Mouse (Mus musculus) gastrocnemius, postnatal 14 days (tissue): ENCODE results near the gene Zfp358. TPM values are rescaled to one million over a fixed set of nuclear protein-coding genes. Genes with fewer than 3 reads are reported as not detected.

Source experiments
- DNase-seq: peaks from one replicate; pipeline ENCODE4 v3.0.0; 2021; ENCODE audit warnings: mixed read lengths
- intact Hi-C: fragments of 180-260 bp; cut with DNase I; formaldehyde crosslinking; loops from one replicate; pipeline ENCODE4 v1.15.1; 2025; ENCODE audit warnings: low total_unique reads
- long read RNA-seq, 2 experiments: library from polyadenylated mRNA; stranded (forward); transcript quantifications; one replicate each; pipeline ENCODE4 v2.0.0; 2021
- total RNA-seq, 2 experiments: library from RNA; stranded (reverse); gene quantifications; 2 replicates each; pipeline ENCODE4 v1.2.3; 2021

Gene Zfp358
- 10 to 100 TPM; 16.5 to 17.6 TPM for total RNA-seq
- long read RNA-seq, experiment 1, transcript Zfp358-201 (2 exons, 1,999 nt): major isoform, 10 of 11 reads
- long read RNA-seq, experiment 1, partial matches to known transcripts: 0 of 11 reads
- long read RNA-seq, experiment 1, other reads (novel, unspliced or antisense): 0 of 11 reads
- long read RNA-seq, experiment 2, transcript Zfp358-203 (1 exons, 2,200 nt): minor isoform, 6 of 17 reads
- long read RNA-seq, experiment 2, transcript Zfp358-201 (2 exons, 1,999 nt): major isoform, 11 of 17 reads
- long read RNA-seq, experiment 2, partial matches to known transcripts: 0 of 17 reads
- long read RNA-seq, experiment 2, other reads (novel, unspliced or antisense): 0 of 17 reads

DNA sequence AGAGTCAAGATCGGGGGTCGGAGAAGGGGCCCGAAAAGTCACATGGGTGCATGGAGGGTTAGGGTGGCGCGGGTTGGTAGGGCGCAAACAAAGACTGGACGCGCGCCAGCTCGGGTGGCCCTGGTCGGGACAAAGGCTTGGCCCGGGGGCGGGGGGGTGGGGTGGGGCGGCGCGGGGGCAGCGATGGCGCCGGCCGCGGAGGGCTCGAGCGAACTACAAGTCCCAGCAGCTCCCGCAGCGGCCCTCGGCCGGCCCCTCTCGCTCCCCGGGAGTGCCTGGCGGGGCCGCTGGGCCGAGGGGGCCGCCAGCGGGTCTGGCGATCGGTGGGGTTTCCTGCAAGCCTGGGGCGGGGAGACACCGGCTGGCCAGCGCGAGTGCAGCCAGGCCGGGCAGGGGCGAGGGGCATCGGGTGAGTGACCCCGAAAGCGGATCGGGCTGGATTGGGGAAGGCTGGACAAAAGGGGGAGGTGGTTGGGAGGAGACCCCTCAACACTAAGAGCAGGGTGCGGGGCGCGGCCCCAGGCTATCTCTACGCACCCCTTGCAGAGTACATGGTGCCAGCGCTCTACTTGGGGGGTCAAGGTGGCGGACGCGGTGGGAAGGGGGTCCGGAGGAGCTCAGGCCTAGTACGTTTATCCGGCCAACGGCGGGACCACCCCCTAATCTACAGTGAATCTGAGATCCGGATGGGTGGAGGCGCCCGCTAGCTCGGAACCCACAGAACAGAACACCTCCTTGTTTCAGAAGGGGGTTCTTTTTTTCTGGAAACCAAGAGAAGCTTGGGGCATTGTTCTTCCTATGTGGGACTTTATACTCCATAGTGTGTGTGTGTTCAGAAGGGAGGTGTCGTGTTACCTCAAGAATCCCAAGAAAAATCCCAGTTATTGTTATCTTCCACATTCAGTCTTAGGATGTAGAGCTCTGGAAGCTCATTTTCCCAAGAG is at the start of gene Zfp358:
Gene Zfp358, plus strand, starts transcription at position 238 of the 944 bp plus-strand sequence.
- intact Hi-C loops: no loop called here

GRCm38 (mm10) chr8:3449226-3449625 is 43.7 kb upstream of the Zfp358 start:
- intact Hi-C loops: loop anchor here (10.0 kb wide), 1 partner anchor 94 kb away; the partner anchor contains the start of gene A430078G23Rik
- no peak for DNase-seq

More for the DNA sequence above, at the start of gene Zfp358:
- peak; percentile 85 for DNase-seq

DNA sequence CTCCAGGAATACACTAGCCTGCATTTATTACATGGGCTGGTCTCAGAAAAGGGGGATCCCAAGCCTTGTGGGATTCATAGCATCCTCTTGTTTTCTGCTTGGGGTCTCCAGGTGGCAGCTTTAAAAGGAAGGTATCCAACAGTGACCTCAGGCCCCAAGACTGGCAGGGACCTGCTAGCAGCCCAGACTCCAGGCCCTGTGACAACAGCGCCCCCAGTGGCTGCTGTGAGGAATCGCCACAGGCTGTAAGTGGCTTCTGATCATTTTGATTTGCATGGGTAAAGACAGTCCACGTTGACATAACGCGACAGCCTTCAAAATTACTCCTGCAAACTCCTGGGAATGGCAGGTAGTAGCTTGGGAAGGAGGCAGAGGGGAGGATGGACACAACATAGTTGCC is 42.3 kb upstream of the Zfp358 start:
- intact Hi-C loops: no loop called here
- peak; percentile 59 for DNase-seq

- intact Hi-C loops: no loop called here
- no peak for DNase-seq
Observed at GRCm38 (mm10) chr8:3451992-3452391, 40.9 kb upstream of the Zfp358 start.

GRCm38 (mm10) chr8:3463248-3463647 is 29.7 kb upstream of the Zfp358 start:
- intact Hi-C loops: no loop called here

GRCm38 (mm10) chr8:3464309-3464708 is 28.6 kb upstream of the Zfp358 start:
- intact Hi-C loops: no loop called here
- no peak for DNase-seq

More at GRCm38 (mm10) chr8:3463248-3463647, 29.7 kb upstream of the Zfp358 start:
- no peak for DNase-seq

DNA sequence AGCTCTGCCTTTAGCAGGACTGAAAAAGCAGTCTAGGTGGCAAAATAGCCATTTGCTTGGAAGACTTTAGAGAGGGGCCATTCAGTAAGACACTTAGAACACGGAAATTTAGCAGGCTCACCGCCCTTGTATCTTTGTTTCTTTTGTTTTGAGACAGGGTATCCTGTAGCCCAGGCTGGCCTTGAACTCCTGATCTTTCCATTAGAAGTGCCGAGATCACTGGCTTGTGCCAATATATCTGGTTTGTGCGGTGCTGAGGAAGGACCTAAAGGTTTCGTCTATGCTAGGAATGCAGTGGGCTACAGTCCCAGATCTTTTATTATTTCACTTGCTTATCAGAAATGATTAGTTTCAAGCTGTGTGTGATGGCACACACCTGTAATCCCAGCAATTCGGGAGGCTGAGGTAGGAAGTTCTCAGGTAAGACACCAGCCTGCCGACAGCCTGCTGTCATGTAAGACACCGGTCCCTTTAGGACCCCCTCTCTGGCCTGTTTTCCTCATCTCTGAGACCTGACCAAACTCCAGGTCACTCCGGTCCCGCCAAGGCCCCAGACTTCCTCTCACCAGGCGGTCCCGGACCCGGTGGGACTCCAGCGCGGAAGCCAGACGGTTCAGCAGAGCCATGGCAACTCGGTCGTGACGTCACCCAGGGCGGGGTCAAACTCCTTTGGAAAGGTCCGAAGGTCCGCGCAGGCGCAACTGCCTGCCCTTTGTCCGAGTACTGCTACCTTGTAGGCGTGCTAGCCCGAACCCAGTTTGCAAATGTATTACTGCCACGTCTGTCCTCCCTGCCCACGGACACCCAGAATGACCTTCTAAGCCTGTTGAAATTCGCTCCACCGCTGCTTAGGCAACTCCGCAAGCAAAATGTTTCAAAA is 25.7 kb upstream of the Zfp358 start, which contains the start of gene Pex11g:
Gene Pex11g, minus strand, starts transcription at position 675 of the 880 bp plus-strand sequence.
- intact Hi-C loops: no loop called here
- peak; percentile 99 for DNase-seq

DNA sequence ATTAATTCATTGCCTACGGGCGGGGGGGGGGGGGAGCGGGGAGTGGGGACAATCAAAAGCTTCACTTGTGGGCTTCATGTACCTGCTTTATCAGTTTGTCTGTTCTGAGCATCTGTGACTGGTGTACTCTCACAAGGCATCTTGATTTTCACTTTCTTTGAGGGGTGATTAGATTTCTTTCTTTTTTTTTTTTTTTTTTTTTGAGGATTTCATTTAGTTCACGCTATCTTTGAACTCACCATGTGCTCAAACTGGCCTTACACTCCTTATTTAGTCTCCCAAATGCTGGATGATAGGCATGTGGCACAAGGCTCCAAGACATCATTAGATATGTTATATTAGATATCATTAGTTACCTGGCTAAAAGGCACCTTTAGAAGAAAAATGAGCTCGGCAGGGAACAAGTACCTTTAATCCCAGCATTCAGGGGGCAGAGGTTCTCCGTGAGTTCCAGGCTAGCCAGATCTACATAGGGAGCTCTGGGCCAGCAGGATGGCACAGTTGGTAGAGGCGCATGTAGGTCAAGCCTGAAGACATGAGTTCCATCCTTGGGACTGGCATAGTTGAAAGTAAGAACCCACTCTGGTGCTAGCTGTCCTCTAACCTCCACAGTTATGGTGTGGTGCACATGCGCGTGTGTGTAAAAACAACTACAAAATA is 24.9 kb upstream of the Zfp358 start:
- intact Hi-C loops: no loop called here
- DNase-seq: no peak

- intact Hi-C loops: no loop called here
- DNase-seq: no peak
Observed at GRCm38 (mm10) chr8:3468838-3469237, 24.1 kb upstream of the Zfp358 start.

- intact Hi-C loops: no loop called here
- DNase-seq: no peak
Observed at GRCm38 (mm10) chr8:3470562-3470961, 22.4 kb upstream of the Zfp358 start, which contains the start of gene Tex45. Tex45 (plus strand) TSS chr8:3470862.

DNA sequence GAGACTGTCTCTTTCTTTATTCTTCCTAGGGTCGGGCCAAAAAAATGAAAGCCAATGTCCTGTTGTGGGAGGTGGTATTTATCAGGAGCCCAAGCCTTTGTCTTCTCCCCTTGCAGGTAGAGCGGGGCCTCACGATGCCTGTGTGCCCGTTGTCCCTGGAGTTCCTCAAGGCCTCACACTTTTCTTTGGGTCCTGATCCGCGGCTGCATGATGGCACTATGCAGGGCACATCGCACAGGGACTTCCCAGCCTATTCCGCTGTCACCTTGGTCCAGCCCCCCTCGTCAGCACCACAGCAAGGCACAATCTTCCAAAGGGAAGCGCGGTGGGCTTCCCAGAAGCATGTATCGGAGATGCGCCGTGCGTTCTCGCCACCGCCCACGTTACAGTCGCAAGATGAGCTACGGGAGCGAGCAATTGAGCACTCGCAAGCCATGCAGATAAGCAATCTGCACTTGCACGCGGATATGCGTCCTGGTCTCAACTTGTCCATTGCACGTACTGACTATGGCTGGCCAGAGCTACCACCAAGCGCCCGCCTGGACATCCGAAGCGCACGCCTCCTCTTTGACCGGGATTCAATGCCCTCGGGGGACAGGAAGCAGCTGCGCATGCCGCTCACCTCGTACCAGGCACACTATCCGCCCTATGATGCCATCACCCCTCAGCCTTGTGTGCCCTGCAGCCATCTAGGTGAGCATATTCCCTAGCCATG is 17.1 kb upstream of the Zfp358 start:
- no peak for DNase-seq
- intact Hi-C loops: no loop called here

DNA sequence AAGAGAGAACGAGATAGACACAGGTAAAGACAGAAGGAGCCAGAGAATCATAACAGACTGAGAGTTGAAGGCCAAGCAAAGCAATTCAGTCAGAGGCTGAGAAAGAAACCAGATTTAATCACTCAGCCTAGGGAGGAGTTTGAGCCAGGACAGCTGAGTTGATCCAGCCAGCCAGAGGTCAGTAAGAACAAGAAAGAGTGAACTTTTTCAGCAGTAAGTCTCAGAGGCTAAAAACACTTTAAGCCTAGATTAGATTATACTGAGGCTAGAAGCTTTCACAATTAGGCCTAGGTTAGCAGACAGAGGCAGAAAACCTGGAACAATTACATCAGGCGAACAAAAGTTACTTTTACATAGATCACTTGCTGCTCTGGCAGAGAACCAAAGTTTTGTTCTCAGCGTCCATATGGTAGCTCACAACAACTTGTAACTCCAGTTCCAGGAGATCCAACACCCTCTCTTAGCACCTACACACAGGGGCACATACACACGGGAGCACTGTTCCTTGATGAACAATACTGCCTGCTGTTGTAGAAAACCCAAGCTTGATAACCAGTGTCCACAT is 12.6 kb upstream of the Zfp358 start:
- DNase-seq: no peak
- intact Hi-C loops: no loop called here

DNA sequence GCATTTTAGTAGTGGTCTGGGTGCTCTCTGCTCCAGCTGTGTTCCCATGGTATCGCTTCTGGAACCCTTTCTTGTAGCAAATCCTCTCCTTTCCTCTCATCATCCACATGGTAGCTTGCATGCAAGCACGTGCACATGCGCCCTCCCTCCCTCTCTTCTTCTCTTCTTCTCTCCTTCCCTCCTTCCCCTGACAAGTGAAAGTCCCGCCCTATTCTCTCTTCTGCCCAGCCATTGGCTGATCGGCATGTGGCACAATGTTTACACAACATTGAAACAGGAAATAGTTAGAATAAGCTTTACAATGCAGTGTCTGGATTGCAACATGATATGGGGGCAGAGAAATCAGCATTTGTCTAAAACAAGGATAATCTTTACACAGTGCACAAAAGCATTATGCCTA is 11.3 kb upstream of the Zfp358 start:
- intact Hi-C loops: no loop called here

DNA sequence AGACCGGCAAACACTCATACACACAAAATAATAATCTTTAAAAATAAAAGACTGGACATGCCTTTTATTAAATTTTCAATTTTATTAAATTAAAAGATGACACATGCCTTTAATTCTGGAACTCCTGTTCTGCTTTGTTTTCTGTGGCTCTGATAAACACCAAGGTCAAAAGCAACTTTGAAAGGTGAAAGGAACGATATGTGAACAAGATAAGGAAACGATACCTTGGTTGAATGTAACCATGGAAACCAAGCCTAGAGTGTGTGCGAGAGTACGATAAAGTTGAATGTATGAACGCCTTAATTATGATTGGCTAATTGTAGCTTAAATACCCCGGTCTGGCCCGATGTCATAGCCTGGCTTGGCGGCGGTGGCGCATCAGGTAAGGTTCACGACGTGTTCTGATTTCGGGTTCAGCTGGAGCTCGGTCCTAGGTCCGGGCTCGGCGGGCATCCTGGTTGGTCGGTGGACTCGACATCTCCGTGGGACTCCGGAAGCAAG is 10.6 kb upstream of the Zfp358 start:
- intact Hi-C loops: no loop called here
- DNase-seq: no peak

More for the DNA sequence above, 11.3 kb upstream of the Zfp358 start:
- DNase-seq: no peak

- intact Hi-C loops: no loop called here
- no peak for DNase-seq
Observed at GRCm38 (mm10) chr8:3483546-3483945, 9.4 kb upstream of the Zfp358 start.

DNA sequence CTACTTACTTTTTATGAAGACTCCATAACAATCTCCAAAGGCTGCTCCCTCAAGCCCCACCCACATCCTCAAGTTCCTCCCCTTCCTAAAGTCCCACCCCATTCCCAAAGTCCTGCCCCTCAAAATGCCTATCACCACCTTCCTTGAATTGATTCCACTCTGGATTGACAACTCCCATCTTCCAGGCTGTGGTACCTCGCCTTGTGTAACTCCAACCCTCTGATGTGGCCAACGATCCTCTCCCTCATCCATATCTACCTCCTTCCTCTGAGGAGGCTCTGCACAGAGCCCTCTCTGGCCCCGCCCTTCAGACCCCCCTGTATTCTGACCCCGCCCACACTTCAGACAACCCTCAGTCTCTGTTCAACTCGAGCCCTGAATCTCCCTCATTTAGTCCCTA is 7.7 kb upstream of the Zfp358 start:
- intact Hi-C loops: no loop called here
- DNase-seq: no peak

GRCm38 (mm10) chr8:3493845-3494208 is 889 bp downstream of the Zfp358 start:
- intact Hi-C loops: no loop called here

More at GRCm38 (mm10) chr8:3493845-3494208, 889 bp downstream of the Zfp358 start:
- no peak for DNase-seq
